Mouse (Mus musculus) thymus, postnatal 10 days (tissue): ENCODE measurements around the gene Nmrk1.
A peak's percentile ranks its signal among the peaks of the same experiment; 100 is the strongest.

Source experiments
- DNase-seq, 2 experiments: peaks; one replicate each; pipeline ENCODE4 v3.0.0; 2021; ENCODE audit warnings: low spot score in 2 of 2

Nmrk1 gene

GRCm38 (mm10) chr19:18652592-18652991, 20.8 kb downstream of the Nmrk1 start:
- no peak for DNase-seq

GRCm38 (mm10) chr19:18653058-18653457, 21.3 kb downstream of the Nmrk1 start:
- no peak for DNase-seq

GRCm38 (mm10) chr19:18654330-18654729, 22.6 kb downstream of the Nmrk1 start:
- DNase-seq = no peak

GRCm38 (mm10) chr19:18654984-18655383, 23.2 kb downstream of the Nmrk1 start:
- no peak for DNase-seq

GRCm38 (mm10) chr19:18655999-18656398, 24.2 kb downstream of the Nmrk1 start:
- no peak for DNase-seq

- DNase-seq = no peak
Measured at GRCm38 (mm10) chr19:18658473-18658872, 26.7 kb downstream of the Nmrk1 start.

- no peak for DNase-seq
Measured at GRCm38 (mm10) chr19:18659349-18659748, 27.6 kb downstream of the Nmrk1 start.

- DNase-seq = no peak
Measured at GRCm38 (mm10) chr19:18660466-18660865, 28.7 kb downstream of the Nmrk1 start.

- DNase-seq = no peak
Measured at GRCm38 (mm10) chr19:18661683-18662082, 29.9 kb downstream of the Nmrk1 start.

GRCm38 (mm10) chr19:18663904-18664303, 32.2 kb downstream of the Nmrk1 start:
- DNase-seq = no peak

GRCm38 (mm10) chr19:18666966-18667365, 35.2 kb downstream of the Nmrk1 start:
- DNase-seq = no peak

GRCm38 (mm10) chr19:18669551-18669950, 37.8 kb downstream of the Nmrk1 start:
- no peak for DNase-seq

- peak; percentile 97 to 98 for DNase-seq
Measured at GRCm38 (mm10) chr19:18670608-18671007, 38.9 kb downstream of the Nmrk1 start, which contains the start of gene Carnmt1. Carnmt1 (plus strand) TSS chr19:18670764.

- DNase-seq = peak; percentile 49
Measured at GRCm38 (mm10) chr19:18671056-18671741, 39.4 kb downstream of the Nmrk1 start.

GRCm38 (mm10) chr19:18672498-18672897, 40.7 kb downstream of the Nmrk1 start:
- no peak for DNase-seq

- DNase-seq = no peak
Measured at GRCm38 (mm10) chr19:18673116-18673515, 41.4 kb downstream of the Nmrk1 start.

GRCm38 (mm10) chr19:18682142-18682541, 50.4 kb downstream of the Nmrk1 start:
- no peak for DNase-seq

- peak; percentile 27 to 70 for DNase-seq
Measured at GRCm38 (mm10) chr19:18687556-18687955, 55.8 kb downstream of the Nmrk1 start.

- no peak for DNase-seq
Measured at GRCm38 (mm10) chr19:18692176-18692575, 60.4 kb downstream of the Nmrk1 start.

- DNase-seq = no peak
Measured at GRCm38 (mm10) chr19:18692768-18693167, 61.0 kb downstream of the Nmrk1 start.

- no peak for DNase-seq
Measured at GRCm38 (mm10) chr19:18695116-18695515, 63.4 kb downstream of the Nmrk1 start.

- no peak for DNase-seq
Measured at GRCm38 (mm10) chr19:18695552-18695951, 63.8 kb downstream of the Nmrk1 start.
